Mouse (Mus musculus): ENCODE measurements at regions not wholly inside any gene's neighbourhood (a gene's known extent, or its start where the extent isn't known, plus 50 kb on each side); places are given as distances from the start of the nearest gene placed in this dataset.

DNA sequence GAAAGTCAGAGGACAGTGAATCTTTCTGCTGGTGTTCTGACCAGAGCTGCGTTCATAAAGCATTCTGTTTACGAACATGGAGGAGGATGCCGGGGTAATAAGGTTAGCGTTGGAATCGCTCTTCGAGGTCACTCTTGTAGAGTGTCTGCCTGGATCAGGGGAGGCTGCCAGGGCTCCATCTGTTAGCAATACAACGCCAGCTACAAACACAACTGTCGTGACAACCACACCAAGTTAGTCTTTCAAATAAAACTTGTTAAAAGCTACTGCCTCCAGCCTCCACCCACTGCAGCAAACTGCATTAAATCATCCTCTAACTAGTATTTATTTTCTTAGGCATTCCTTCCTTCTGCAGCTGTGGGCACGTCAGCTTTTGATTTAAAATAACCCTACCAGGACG, 525.0 kb downstream of the 1700129C05Rik start:
- Histone ChIP-seq H3K79me3 (ENCODE audit: low read depth) (no peaks in the 10 kb centered on the region), H3K36me3 (ENCODE audit: control insufficient read depth, insufficient read depth) (no peaks in the 10 kb centered on the region), H3K79me2 (ENCODE audit: control insufficient read depth, insufficient read depth) (no peaks in the 10 kb centered on the region), H3ac (ENCODE audit: control insufficient read depth, insufficient read length, low read depth) (no peak overlapping the region), H3K27me3 (ENCODE audit: control insufficient read depth, insufficient read depth, insufficient read length) (no peaks in the 10 kb centered on the region), H3K4me3 (ENCODE audit: insufficient read depth, poor library complexity, severe bottlenecking) (no peak overlapping the region)
- TF ChIP-seq FOSL1 (IDR thresholded peaks at IDR 0.05; ENCODE audit: insufficient read depth, low read length, poor library complexity, severe bottlenecking) = no peak
- TF ChIP-seq USF1 (IDR thresholded peaks at IDR 0.05; ENCODE audit: low read depth) = no peak
- no peak for TF ChIP-seq MYOG (IDR thresholded peaks at IDR 0.05; ENCODE audit: control insufficient read depth, extremely low read depth, insufficient read length)
- TF ChIP-seq MAX (IDR thresholded peaks at IDR 0.05) = no peak
- no peak for TF ChIP-seq CTCF (IDR thresholded peaks at IDR 0.05; ENCODE audit: control insufficient read depth, insufficient read depth, insufficient read length)
- TF ChIP-seq MYOD1 (IDR thresholded peaks at IDR 0.05; ENCODE audit: control insufficient read depth, insufficient read length, low read depth) = no peak
- no peak for TF ChIP-seq CEBPB (IDR thresholded peaks at IDR 0.05; ENCODE audit: low read depth)

DNA sequence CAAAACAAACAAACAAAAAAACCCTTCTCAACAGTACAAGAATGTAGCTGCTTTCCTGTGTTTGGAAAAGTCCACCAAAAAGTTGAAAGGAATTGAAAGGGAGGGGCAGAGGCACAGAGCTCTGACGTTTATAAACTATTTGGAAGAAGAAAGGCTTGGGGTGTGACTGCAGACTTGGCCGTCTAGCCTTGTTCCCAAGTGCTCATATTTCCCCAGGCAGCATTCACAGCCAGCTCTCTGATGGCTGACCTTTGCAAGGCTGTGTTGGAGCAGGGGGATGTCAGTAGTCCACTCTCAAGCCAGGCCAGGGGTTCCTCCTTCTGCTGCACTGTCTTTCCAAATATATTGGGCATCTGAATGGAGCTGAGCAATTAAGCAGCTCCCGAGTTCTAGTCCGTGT, 534.5 kb downstream of the 1700129C05Rik start:
- TF ChIP-seq FOSL1 (IDR thresholded peaks at IDR 0.05; ENCODE audit: insufficient read depth, low read length, poor library complexity, severe bottlenecking) = no peak
- no peak for TF ChIP-seq CEBPB (IDR thresholded peaks at IDR 0.05; ENCODE audit: low read depth)
- no peak for TF ChIP-seq MAX (IDR thresholded peaks at IDR 0.05)
- TF ChIP-seq CTCF (IDR thresholded peaks at IDR 0.05; ENCODE audit: control insufficient read depth, insufficient read depth, insufficient read length) = no peak
- TF ChIP-seq MYOD1 (IDR thresholded peaks at IDR 0.05; ENCODE audit: control insufficient read depth, insufficient read length, low read depth) = no peak
- TF ChIP-seq USF1 (IDR thresholded peaks at IDR 0.05; ENCODE audit: low read depth) = no peak
- no peak for TF ChIP-seq MYOG (IDR thresholded peaks at IDR 0.05; ENCODE audit: control insufficient read depth, extremely low read depth, insufficient read length)
- Histone ChIP-seq H3K27me3 (ENCODE audit: control insufficient read depth, insufficient read depth, insufficient read length) (no peaks in the 10 kb centered on the region), H3ac (ENCODE audit: control insufficient read depth, insufficient read length, low read depth) (no peak overlapping the region), H3K79me3 (ENCODE audit: low read depth) (no peaks in the 10 kb centered on the region), H3K4me3 (ENCODE audit: insufficient read depth, poor library complexity, severe bottlenecking) (no peak overlapping the region), H3K79me2 (ENCODE audit: control insufficient read depth, insufficient read depth) (no peaks in the 10 kb centered on the region), H3K36me3 (ENCODE audit: control insufficient read depth, insufficient read depth) (no peaks in the 10 kb centered on the region)

DNA sequence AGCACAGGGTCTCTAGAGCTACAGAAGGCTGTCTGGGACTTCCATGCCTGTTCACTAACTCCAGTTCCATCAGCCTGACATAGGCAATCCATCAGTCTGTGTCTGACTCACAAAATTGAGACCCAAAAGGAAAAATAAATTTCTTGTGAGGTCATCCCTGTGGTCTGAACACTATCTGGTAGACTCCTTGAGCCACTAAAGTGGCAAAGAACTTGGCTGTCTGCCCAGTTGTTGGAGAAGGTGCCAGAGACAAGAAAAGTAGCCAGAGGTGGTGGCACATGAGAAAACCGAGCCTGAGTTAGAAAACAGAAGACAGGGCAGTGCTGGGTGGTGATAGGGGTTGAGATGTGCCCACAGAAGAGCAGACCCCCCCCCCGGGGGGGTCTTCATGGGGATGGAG, 535.0 kb downstream of the 1700129C05Rik start:
- H3K79me2 ChIP-seq (ENCODE audit: control insufficient read depth, insufficient read depth) = no peaks in the 10 kb centered on the region
- TF ChIP-seq CTCF (IDR thresholded peaks at IDR 0.05; ENCODE audit: control insufficient read depth, insufficient read depth, insufficient read length) (no peak), MYOG (IDR thresholded peaks at IDR 0.05; ENCODE audit: control insufficient read depth, extremely low read depth, insufficient read length) (no peak), USF1 (IDR thresholded peaks at IDR 0.05; ENCODE audit: low read depth) (no peak), MYOD1 (IDR thresholded peaks at IDR 0.05; ENCODE audit: control insufficient read depth, insufficient read length, low read depth) (no peak), CEBPB (IDR thresholded peaks at IDR 0.05; ENCODE audit: low read depth) (no peak), MAX (IDR thresholded peaks at IDR 0.05) (no peak), FOSL1 (IDR thresholded peaks at IDR 0.05; ENCODE audit: insufficient read depth, low read length, poor library complexity, severe bottlenecking) (no peak)
- H3K36me3 ChIP-seq (ENCODE audit: control insufficient read depth, insufficient read depth) = no peaks in the 10 kb centered on the region
- H3K27me3 ChIP-seq (ENCODE audit: control insufficient read depth, insufficient read depth, insufficient read length) = no peaks in the 10 kb centered on the region
- H3ac ChIP-seq (ENCODE audit: control insufficient read depth, insufficient read length, low read depth) = no peak overlapping the region
- H3K79me3 ChIP-seq (ENCODE audit: low read depth) = no peaks in the 10 kb centered on the region
- no peak overlapping the region for H3K4me3 ChIP-seq (ENCODE audit: insufficient read depth, poor library complexity, severe bottlenecking)

- Histone ChIP-seq H3K79me3 (ENCODE audit: low read depth) (no peaks in the 10 kb centered on the region), H3K27me3 (ENCODE audit: control insufficient read depth, insufficient read depth, insufficient read length) (no peaks in the 10 kb centered on the region), H3K36me3 (ENCODE audit: control insufficient read depth, insufficient read depth) (no peaks in the 10 kb centered on the region), H3ac (ENCODE audit: control insufficient read depth, insufficient read length, low read depth) (no peak overlapping the region), H3K79me2 (ENCODE audit: control insufficient read depth, insufficient read depth) (no peaks in the 10 kb centered on the region), H3K4me3 (ENCODE audit: insufficient read depth, poor library complexity, severe bottlenecking) (no peak overlapping the region)
- TF ChIP-seq USF1 (IDR thresholded peaks at IDR 0.05; ENCODE audit: low read depth) (no peak), MYOD1 (IDR thresholded peaks at IDR 0.05; ENCODE audit: control insufficient read depth, insufficient read length, low read depth) (no peak), MAX (IDR thresholded peaks at IDR 0.05) (no peak), MYOG (IDR thresholded peaks at IDR 0.05; ENCODE audit: control insufficient read depth, extremely low read depth, insufficient read length) (no peak), CTCF (IDR thresholded peaks at IDR 0.05; ENCODE audit: control insufficient read depth, insufficient read depth, insufficient read length) (no peak), CEBPB (IDR thresholded peaks at IDR 0.05; ENCODE audit: low read depth) (no peak)
Measured at GRCm38 (mm10) chr14:58605529-58605928, 535.2 kb downstream of the Fgf9 start.

GRCm38 (mm10) chr14:58598867-58599266, 528.5 kb downstream of the Fgf9 start:
- no peaks in the 10 kb centered on the region for H3K79me2 ChIP-seq (ENCODE audit: control insufficient read depth, insufficient read depth)
- H3ac ChIP-seq (ENCODE audit: control insufficient read depth, insufficient read length, low read depth) = no peak overlapping the region
- no peaks in the 10 kb centered on the region for H3K27me3 ChIP-seq (ENCODE audit: control insufficient read depth, insufficient read depth, insufficient read length)
- TF ChIP-seq FOSL1 (IDR thresholded peaks at IDR 0.05; ENCODE audit: insufficient read depth, low read length, poor library complexity, severe bottlenecking) = no peak
- no peak overlapping the region for H3K4me3 ChIP-seq (ENCODE audit: insufficient read depth, poor library complexity, severe bottlenecking)
- H3K36me3 ChIP-seq (ENCODE audit: control insufficient read depth, insufficient read depth) = no peaks in the 10 kb centered on the region
- no peaks in the 10 kb centered on the region for H3K79me3 ChIP-seq (ENCODE audit: low read depth)

DNA sequence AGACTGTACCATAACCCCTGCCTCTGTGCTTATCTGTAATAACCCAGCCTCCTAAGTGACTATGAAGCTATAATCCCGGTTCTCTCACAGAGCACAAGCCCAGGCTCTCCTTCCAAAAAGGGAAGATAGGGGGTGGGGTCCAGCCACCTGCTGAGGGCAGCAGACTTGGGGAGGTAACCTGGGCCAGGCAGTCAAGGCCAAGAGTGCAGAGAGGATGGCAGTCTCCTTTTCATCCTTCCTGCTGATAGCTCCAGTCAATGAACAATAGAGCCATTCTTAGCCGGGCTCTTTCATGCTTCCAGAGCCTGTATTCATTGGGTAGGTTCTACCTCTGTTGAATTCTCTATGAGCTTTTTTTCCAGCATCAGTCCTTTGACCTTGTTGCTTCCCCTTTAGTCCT, 527.5 kb downstream of the Fgf9 start:
- Histone ChIP-seq H3K4me3 (ENCODE audit: insufficient read depth, poor library complexity, severe bottlenecking) (no peak overlapping the region), H3K36me3 (ENCODE audit: control insufficient read depth, insufficient read depth) (no peaks in the 10 kb centered on the region), H3K79me3 (ENCODE audit: low read depth) (no peaks in the 10 kb centered on the region), H3K79me2 (ENCODE audit: control insufficient read depth, insufficient read depth) (no peaks in the 10 kb centered on the region), H3K27me3 (ENCODE audit: control insufficient read depth, insufficient read depth, insufficient read length) (no peaks in the 10 kb centered on the region), H3ac (ENCODE audit: control insufficient read depth, insufficient read length, low read depth) (no peak overlapping the region)
- TF ChIP-seq MAX (IDR thresholded peaks at IDR 0.05) = no peak
- TF ChIP-seq CEBPB (IDR thresholded peaks at IDR 0.05; ENCODE audit: low read depth) = no peak
- no peak for TF ChIP-seq MYOG (IDR thresholded peaks at IDR 0.05; ENCODE audit: control insufficient read depth, extremely low read depth, insufficient read length)
- no peak for TF ChIP-seq USF1 (IDR thresholded peaks at IDR 0.05; ENCODE audit: low read depth)
- TF ChIP-seq CTCF (IDR thresholded peaks at IDR 0.05; ENCODE audit: control insufficient read depth, insufficient read depth, insufficient read length) = no peak
- no peak for TF ChIP-seq FOSL1 (IDR thresholded peaks at IDR 0.05; ENCODE audit: insufficient read depth, low read length, poor library complexity, severe bottlenecking)
- TF ChIP-seq MYOD1 (IDR thresholded peaks at IDR 0.05; ENCODE audit: control insufficient read depth, insufficient read length, low read depth) = no peak

All from C2C12 (cell line).